Mouse (Mus musculus): ENCODE data around the gene Evc2.

Evc2 gene

DNA sequence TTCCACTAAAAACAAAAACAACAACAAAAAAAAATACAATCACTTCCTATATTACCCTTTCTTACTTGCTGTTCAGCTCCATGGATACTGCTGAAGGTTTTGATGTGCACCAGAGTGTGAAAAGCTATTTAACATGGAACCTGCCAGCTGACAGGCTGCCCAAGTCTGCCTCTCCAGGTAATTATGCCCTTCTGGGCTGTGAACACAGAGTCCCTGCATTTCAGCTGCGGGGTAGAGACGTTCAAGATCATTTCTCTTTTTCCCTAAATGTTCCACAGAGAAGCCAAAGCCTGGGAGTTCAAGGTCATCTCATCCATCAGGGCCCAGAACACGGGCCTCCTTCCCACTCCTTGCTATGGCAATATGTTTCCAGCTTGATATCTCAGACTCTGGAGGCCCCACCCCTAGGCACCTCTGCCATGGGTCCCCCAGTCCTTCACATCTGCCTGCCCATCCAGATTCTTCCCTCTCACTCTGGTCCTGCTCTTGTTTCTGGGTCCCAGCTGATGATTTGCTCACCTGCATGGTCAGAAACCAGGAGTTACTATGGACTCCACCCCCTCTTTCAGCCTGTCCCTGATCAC is 133.8 kb downstream of the Evc2 start:
- no peak for DNase-seq (ENCODE audit: low read depth, low spot score)

Measured in retina, postnatal 7 days (tissue).